Mouse (Mus musculus): Measurements from ENCODE around the gene Klra6.
"Not testable (repeated sequence)": the region's sequence is repeated elsewhere in the genome, so short reads cannot be mapped to it uniquely, and the experiment has no call there.

The Klra6 gene

GRCm38 (mm10) chr6:130026854-130027253 lies at the start of gene Klra6:
Gene Klra6 (minus strand): TSS chr6:130026954.
- no peak for DNase-seq

GRCm38 (mm10) chr6:130067171-130067570 lies 40.4 kb upstream of the Klra6 start, which contains the start of gene Klra4:
Gene Klra4 (minus strand): TSS chr6:130067271.
- not testable (repeated sequence) for DNase-seq

DNA sequence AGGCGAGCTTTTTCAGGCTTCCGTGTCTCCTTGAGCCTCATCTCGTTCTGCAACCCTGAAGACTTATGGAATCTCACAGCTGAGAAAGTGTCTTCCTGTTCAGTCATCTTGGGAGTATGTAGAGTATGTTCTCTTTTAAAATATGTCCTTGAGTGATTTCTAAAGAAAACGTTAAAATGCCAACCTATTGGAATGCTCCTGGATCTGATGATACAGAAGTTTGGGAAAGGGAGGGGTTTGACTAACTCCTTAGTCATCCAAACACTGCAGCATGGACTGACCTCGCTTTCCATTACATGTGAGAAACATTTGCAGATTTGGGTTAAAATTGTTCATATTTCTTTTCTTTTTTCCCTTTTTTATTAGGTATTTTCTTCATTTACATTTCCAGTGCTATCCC lies 38.4 kb upstream of the Klra6 start:
- DNase-seq: no peak

DNA sequence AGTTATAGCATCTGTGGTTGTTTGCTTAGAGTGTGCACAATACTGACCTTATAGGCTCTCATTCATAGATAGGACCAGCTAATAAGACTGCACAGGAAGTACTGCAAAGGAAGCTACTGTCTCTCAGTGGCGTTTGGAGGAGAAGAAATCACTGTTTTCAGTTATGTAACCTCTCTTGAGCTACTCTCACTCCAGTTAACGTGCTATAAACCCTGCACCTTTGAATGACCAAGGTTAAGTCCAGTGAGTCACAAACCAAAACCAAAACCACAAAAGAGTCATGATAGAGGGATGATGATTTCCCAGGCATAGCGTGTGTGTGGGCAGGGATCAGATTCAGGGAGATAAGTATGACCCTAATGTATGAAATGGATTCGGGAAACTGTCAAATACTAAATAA lies 8.4 kb upstream of the Klra6 start:
- not testable (repeated sequence) for DNase-seq

DNA sequence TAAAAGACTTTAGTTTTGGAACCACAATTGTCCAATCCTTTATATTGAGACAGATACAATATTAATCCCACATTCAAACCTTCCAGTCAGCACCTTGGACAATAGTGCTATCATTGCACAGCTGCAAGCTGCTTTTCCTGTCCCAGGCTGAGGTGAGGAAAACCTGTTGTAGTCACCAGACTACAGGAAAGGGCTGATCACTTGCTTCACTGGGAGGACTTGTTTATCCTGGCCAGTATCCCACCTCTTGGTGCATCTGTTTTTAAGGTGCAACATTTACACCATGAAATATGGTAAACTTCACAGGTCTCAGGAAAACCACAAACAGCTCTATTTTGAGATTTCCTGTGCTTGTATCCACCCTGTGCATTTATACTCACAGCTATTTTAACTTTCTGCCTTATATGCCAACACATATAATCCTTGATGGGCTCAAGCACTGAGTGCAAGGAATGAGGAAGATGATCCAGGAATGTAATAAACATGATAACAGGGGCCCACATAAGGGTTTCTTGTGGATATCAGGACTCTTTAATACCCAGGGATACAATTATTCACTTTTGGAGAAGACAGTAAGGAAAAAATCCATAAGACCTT lies 4.8 kb upstream of the Klra6 start:
- DNase-seq: not testable (repeated sequence)
